Mouse (Mus musculus): ENCODE results near the gene Gm5767.

DNA sequence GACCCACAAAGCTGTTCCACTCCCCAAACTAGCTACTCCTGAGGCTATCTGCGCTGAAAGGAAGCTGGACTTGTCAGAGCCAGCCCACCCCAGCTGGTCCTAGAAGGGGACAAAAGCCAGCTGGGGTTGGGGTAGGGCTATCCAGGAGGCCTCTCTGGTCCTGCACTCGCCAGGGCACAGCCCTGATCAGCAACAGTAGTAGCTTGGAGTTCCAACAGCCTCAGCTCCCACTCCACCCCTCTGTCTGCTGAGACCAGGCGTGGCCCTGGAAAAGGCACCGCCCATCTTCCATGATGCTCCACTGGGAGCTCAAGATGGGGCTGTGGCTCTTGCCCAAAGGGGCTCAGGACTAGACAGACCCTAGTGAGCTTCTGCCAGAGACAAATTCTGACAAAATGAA, 12.8 kb upstream of the Gm5767 start:
- TF ChIP-seq CTCF (conservative IDR thresholded peaks at IDR 0.05; ENCODE audit: insufficient read depth, insufficient read length, low read depth, low read length) (no peak), POLR2A (IDR thresholded peaks at IDR 0.05; ENCODE audit: low read depth, low read length) (no peak)
